Mouse (Mus musculus): Measurements from ENCODE around the gene Fam92b. TPM values are rescaled to one million over a fixed set of nuclear protein-coding genes. Genes with fewer than 3 reads are reported as not detected.

Fam92b gene
- polyA plus RNA-seq, 1 experiment: not detected

- no peak for TF ChIP-seq CTCF (IDR thresholded peaks at IDR 0.05; ENCODE audit: control insufficient read depth, insufficient read depth, low read length)
- no peak for TF ChIP-seq POLR2A (IDR thresholded peaks at IDR 0.05; ENCODE audit: borderline replicate concordance, control insufficient read depth, low read depth, low read length)
- Histone ChIP-seq H3K4me3 (replicated peaks; ENCODE audit: control insufficient read depth, low read depth, low read length) (no peak overlapping the region), H3K4me1 (ENCODE audit: control insufficient read depth, insufficient read depth, low read length) (no peaks in the 10 kb centered on the region), H3K27ac (ENCODE audit: control insufficient read depth, insufficient read depth, low read depth, low read length, poor library complexity) (no peak overlapping the region)
- WGBS: 64% methylated on average over 18 of the region's 18 CpGs
Observed at GRCm38 (mm10) chr8:120174606-120175005, 2.7 kb downstream of the Fam92b start.

DNA sequence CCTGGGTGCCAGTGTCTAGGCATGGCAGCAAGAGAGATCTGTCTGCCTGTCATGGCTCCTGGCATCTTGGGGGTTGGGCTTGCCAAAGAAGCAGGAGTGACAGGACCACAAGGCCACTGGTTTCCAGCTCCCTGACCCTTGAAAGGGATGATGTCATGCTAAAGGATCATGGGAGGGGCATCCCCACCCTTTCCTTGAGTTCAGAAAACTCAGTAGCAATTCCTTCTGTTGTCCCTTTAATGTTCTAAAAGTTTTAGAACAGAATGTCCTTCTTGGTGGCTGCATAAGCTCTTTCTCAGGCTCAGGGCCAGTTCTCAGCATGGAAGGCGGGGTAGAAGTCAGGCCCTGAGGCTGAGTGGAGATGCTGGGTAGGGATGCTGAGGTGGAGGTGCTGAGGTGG is 4.1 kb downstream of the Fam92b start:
- 91% methylated on average over 1 of the region's 1 CpGs for WGBS
- Histone ChIP-seq H3K27ac (ENCODE audit: control insufficient read depth, insufficient read depth, low read depth, low read length, poor library complexity) (no peak overlapping the region), H3K4me3 (replicated peaks; ENCODE audit: control insufficient read depth, low read depth, low read length) (no peak overlapping the region), H3K4me1 (ENCODE audit: control insufficient read depth, insufficient read depth, low read length) (no peaks in the 10 kb centered on the region)
- TF ChIP-seq POLR2A (IDR thresholded peaks at IDR 0.05; ENCODE audit: borderline replicate concordance, control insufficient read depth, low read depth, low read length): no peak
- TF ChIP-seq CTCF (IDR thresholded peaks at IDR 0.05; ENCODE audit: control insufficient read depth, insufficient read depth, low read length): no peak

GRCm38 (mm10) chr8:120169119-120169518 is 8.1 kb downstream of the Fam92b start:
- Histone ChIP-seq H3K4me3 (replicated peaks; ENCODE audit: control insufficient read depth, low read depth, low read length) (no peak overlapping the region), H3K27ac (ENCODE audit: control insufficient read depth, insufficient read depth, low read depth, low read length, poor library complexity) (no peak overlapping the region), H3K4me1 (ENCODE audit: control insufficient read depth, insufficient read depth, low read length) (no peaks in the 10 kb centered on the region)
- TF ChIP-seq CTCF (IDR thresholded peaks at IDR 0.05; ENCODE audit: control insufficient read depth, insufficient read depth, low read length): no peak
- no peak for TF ChIP-seq POLR2A (IDR thresholded peaks at IDR 0.05; ENCODE audit: borderline replicate concordance, control insufficient read depth, low read depth, low read length)
- 69% methylated on average over 8 of the region's 8 CpGs for WGBS

- no peak overlapping the region for H3K27ac ChIP-seq (ENCODE audit: control insufficient read depth, insufficient read depth, low read depth, low read length, poor library complexity)
- TF ChIP-seq POLR2A (IDR thresholded peaks at IDR 0.05; ENCODE audit: borderline replicate concordance, control insufficient read depth, low read depth, low read length) (no peak), CTCF (IDR thresholded peaks at IDR 0.05; ENCODE audit: control insufficient read depth, insufficient read depth, low read length) (no peak)
- no peaks in the 10 kb centered on the region for H3K4me1 ChIP-seq (ENCODE audit: control insufficient read depth, insufficient read depth, low read length)
- 40% methylated on average over 5 of the region's 5 CpGs for WGBS
- no peak overlapping the region for H3K4me3 ChIP-seq (replicated peaks; ENCODE audit: control insufficient read depth, low read depth, low read length)
Observed at GRCm38 (mm10) chr8:120167821-120168220, 9.4 kb downstream of the Fam92b start.

- H3K4me1 ChIP-seq (ENCODE audit: control insufficient read depth, insufficient read depth, low read length): no peaks in the 10 kb centered on the region
- 87% methylated on average over 8 of the region's 8 CpGs for WGBS
- TF ChIP-seq CTCF (IDR thresholded peaks at IDR 0.05; ENCODE audit: control insufficient read depth, insufficient read depth, low read length): no peak
- no peak for TF ChIP-seq POLR2A (IDR thresholded peaks at IDR 0.05; ENCODE audit: borderline replicate concordance, control insufficient read depth, low read depth, low read length)
- H3K27ac ChIP-seq (ENCODE audit: control insufficient read depth, insufficient read depth, low read depth, low read length, poor library complexity): no peak overlapping the region
- no peak overlapping the region for H3K4me3 ChIP-seq (replicated peaks; ENCODE audit: control insufficient read depth, low read depth, low read length)
Observed at GRCm38 (mm10) chr8:120167136-120167535, 10.1 kb downstream of the Fam92b start.

DNA sequence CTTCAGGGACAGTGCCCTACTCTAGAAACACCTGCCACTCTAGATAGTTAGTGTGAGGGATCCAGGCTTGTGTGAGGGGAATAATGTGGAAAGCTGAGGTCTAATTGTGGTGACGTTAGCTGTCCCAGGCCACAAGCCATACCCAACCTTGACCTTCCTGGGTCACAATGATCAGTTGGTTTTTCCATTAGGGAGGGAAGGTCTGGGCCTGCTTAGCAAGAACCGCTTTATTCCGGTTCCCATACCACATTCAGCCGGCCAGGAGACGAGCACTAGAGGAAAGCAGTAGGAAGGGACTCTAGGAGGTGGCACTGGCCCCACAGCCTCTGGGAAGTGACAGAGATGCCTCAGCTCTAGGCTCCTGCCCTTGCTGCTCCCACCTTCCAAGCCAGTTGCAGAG is 13.2 kb downstream of the Fam92b start:
- no peaks in the 10 kb centered on the region for H3K4me1 ChIP-seq (ENCODE audit: control insufficient read depth, insufficient read depth, low read length)
- 88% methylated on average over 5 of the region's 5 CpGs for WGBS
- TF ChIP-seq CTCF (IDR thresholded peaks at IDR 0.05; ENCODE audit: control insufficient read depth, insufficient read depth, low read length): no peak
- TF ChIP-seq POLR2A (IDR thresholded peaks at IDR 0.05; ENCODE audit: borderline replicate concordance, control insufficient read depth, low read depth, low read length): no peak
- H3K27ac ChIP-seq (ENCODE audit: control insufficient read depth, insufficient read depth, low read depth, low read length, poor library complexity): no peak overlapping the region
- no peak overlapping the region for H3K4me3 ChIP-seq (replicated peaks; ENCODE audit: control insufficient read depth, low read depth, low read length)

GRCm38 (mm10) chr8:120163376-120163775 is 13.9 kb downstream of the Fam92b start:
- Histone ChIP-seq H3K27ac (ENCODE audit: control insufficient read depth, insufficient read depth, low read depth, low read length, poor library complexity) (no peak overlapping the region), H3K4me1 (ENCODE audit: control insufficient read depth, insufficient read depth, low read length) (no peaks in the 10 kb centered on the region), H3K4me3 (replicated peaks; ENCODE audit: control insufficient read depth, low read depth, low read length) (no peak overlapping the region)
- 83% methylated on average over 8 of the region's 8 CpGs for WGBS
- no peak for TF ChIP-seq CTCF (IDR thresholded peaks at IDR 0.05; ENCODE audit: control insufficient read depth, insufficient read depth, low read length)
- TF ChIP-seq POLR2A (IDR thresholded peaks at IDR 0.05; ENCODE audit: borderline replicate concordance, control insufficient read depth, low read depth, low read length): no peak

- no peak overlapping the region for H3K27ac ChIP-seq (ENCODE audit: control insufficient read depth, insufficient read depth, low read depth, low read length, poor library complexity)
- H3K4me3 ChIP-seq (replicated peaks; ENCODE audit: control insufficient read depth, low read depth, low read length): no peak overlapping the region
- TF ChIP-seq POLR2A (IDR thresholded peaks at IDR 0.05; ENCODE audit: borderline replicate concordance, control insufficient read depth, low read depth, low read length) (no peak), CTCF (IDR thresholded peaks at IDR 0.05; ENCODE audit: control insufficient read depth, insufficient read depth, low read length) (no peak)
- H3K4me1 ChIP-seq (ENCODE audit: control insufficient read depth, insufficient read depth, low read length): no peaks in the 10 kb centered on the region
- WGBS: 35% methylated on average over 5 of the region's 5 CpGs
Observed at GRCm38 (mm10) chr8:120162404-120162752, 14.9 kb downstream of the Fam92b start.

DNA sequence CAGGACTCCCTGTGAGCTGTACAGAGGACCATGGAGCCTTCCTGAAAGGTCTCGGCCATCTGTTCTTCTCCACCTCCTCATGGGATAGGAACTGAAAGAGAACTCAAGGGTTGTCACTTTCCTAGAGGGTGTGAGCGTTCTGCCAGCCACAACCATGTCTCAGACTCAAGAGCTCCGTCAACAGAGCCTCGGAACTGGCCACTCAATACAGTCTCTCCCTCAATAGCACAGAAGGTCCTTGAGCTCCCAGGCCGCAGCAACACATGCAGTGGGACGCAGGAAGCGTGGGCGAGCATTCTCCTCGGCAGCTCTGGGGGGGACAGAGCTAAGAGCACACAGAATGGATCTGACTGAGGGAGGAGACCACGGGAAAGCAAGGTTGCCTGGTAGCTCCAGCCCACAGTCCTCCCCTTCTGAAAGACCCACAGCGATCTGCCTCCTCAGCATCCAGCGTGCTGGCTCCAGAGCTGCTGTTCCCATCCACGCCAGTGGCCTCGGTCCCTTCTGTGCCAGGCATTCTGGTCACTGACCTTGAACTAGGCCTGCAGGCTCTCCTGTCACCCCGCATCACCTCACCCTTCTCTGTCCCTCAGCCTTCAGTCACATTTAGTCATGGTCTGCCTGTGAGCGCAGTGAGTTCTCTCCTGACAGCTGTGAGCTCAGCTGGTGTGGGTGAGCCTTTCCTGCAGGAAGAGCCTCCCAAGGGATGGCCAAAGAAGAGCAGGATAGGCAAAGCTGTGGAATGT is 15.4 kb downstream of the Fam92b start:
- WGBS: 80% methylated on average over 16 of the region's 16 CpGs
- no peak for TF ChIP-seq CTCF (IDR thresholded peaks at IDR 0.05; ENCODE audit: control insufficient read depth, insufficient read depth, low read length)
- TF ChIP-seq POLR2A (IDR thresholded peaks at IDR 0.05; ENCODE audit: borderline replicate concordance, control insufficient read depth, low read depth, low read length): no peak
- Histone ChIP-seq H3K4me3 (replicated peaks; ENCODE audit: control insufficient read depth, low read depth, low read length) (no peak overlapping the region), H3K4me1 (ENCODE audit: control insufficient read depth, insufficient read depth, low read length) (no peaks in the 10 kb centered on the region), H3K27ac (ENCODE audit: control insufficient read depth, insufficient read depth, low read depth, low read length, poor library complexity) (no peak overlapping the region)
